Mouse (Mus musculus) layer of hippocampus, adult 9-11 months (tissue): ENCODE results near the gene C1rl.
"Not testable (repeated sequence)": the region's sequence is repeated elsewhere in the genome, so short reads cannot be mapped to it uniquely, and the experiment has no call there.

Experiments
- DNase-seq: peaks from one replicate; pipeline ENCODE4 v3.0.0; 2022

Gene C1rl

DNA sequence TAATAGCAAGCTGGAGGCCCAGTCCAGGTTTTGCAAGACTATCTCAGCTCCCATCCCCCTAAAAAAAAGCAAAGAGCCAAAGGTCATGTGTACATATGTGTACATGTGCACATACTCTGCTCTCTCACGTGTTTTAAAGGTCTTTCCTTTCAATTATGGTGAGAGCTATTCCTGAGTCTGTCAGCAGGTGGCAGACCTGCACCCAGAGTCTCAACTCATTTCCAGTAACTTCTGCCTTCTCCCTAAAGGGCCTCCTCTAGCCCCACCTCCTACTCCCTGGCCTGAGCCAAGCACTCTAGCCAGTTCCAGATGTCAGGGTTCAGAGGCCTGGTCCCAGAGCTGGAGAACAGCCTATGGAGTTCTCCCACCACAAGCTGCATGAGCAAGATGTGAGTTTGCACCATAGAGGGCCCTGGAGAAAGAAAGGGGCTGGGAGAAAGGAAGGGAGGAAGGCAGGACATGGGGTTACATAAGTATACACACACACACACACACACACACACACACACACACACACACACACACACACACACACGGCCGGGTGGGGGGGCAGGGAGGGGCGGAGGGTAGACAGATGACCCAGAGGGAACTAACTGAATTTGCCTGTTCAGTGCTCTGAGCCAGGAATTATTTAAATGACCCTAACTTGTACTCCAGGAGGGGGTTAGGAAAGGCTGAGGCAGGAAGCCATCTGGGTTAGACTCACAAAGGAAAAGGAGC is at the start of gene C1rl:
C1rl (plus strand) TSS at position 272 of the 720 bp plus-strand sequence.
- DNase-seq: peak; percentile 56

GRCm38 (mm10) chr6:124443338-124443737 is 49.6 kb upstream of the C1rl start:
- no peak for DNase-seq

DNA sequence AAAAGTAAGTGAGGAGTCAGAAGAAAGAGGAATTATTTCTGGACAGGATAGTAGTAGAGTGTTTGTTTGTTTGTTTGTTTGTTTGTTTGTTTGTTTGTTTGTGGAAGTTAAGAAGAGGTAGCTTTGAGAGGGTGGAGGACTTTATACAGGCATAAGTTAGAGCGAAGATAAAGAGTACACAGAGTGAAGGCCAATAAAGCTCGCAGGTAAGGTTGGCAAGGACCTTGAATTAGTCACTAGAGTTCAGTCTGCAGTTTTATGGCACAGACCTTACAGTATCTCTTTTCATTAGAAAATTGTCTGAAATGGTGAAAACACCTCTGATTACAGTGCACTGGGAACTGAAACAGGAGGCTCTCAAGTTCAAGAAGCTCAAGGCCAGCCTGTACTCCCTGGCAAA is 46.9 kb upstream of the C1rl start:
- no peak for DNase-seq

- DNase-seq: no peak
These were observed 46.5 kb upstream of the C1rl start for GRCm38 (mm10) chr6:124446459-124446858.

- DNase-seq: no peak
These were observed 45.6 kb upstream of the C1rl start for GRCm38 (mm10) chr6:124447356-124447755.

DNA sequence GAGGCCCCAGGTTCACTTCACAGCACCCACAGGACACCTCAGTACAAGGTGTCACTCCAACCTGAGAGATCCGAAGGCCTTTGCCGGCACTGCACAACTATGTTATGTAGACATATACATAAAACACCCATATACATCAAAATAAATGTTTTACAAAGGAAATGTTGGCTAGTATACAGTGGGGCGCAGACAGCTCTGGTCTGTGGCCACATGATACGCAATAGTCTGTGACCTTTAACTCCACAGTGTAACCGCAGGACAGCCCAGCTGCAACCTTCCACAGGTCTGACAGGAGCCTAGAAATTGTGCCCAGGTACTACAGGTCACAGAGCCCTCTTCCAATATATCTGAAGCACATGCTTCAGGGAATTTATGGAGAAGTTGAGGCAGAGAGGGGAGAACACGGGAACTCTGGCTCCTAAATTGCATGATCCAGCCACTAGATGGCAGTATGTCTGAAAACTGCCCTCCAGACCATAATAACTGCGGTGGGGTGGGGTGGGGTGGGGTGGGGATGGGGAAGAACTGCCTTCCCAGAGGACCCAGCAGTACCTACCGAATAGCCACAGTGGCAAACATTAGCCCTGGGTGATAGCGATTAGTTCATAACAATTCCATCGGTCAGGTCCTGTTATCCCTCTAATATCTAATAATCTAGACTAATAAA is 44.6 kb upstream of the C1rl start:
- DNase-seq: no peak

DNA sequence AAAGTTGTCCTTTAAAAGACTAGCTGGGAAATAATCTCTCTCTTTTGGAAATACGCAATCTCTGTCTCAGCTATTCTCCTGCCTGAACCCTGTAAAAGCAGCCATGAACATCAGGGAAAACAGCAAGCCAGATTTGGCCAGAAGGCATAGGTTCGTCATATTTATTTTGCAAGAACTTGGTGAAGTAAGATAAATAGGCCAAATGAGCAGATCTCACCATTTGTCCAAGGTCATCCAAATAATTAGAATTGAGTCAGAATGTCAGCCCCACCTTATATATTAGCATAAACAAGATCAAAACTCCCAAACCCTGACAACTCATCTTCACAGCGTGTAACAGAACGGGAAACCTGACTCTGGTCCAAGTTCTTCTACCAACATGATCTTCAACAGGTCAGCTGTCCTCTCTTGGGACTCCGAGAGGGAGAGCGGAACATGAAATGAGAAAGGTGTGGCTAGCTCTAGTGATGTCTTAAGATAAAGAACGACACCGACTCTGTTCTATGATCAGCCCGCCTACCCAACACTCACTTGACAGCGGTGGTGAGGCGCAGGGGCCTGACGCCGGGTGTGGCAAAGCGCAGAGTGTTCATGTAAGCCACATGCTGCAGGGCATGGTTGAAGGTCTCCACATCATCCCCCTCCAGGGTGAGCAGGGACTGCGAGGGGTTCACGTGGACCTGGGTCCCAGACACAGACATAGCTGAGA is 43.8 kb upstream of the C1rl start:
- no peak for DNase-seq

- no peak for DNase-seq
These were observed 43.1 kb upstream of the C1rl start for GRCm38 (mm10) chr6:124449668-124450383.

GRCm38 (mm10) chr6:124451995-124452394 is 40.9 kb upstream of the C1rl start:
- DNase-seq: no peak

- DNase-seq: no peak
These were observed 39.2 kb upstream of the C1rl start for GRCm38 (mm10) chr6:124453756-124454155.

DNA sequence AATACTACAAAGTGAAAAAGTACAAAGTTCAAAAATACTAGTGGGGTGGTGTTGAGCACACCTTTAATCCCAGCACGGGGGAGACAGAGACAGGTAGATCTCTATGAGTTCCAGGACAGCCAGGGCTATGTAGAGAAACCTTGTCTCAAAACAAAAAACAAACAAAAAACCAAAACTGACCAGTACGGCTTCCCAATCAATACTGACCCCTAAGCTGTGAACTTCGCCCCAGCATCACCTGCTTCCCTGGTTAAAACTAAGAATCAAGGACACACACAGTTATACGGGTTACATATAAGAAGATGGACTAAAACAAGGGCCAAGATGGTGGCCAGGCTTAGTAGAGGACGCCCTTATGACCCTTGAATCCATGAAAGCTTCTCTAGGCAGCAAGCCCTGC is 36.7 kb upstream of the C1rl start:
- no peak for DNase-seq

DNA sequence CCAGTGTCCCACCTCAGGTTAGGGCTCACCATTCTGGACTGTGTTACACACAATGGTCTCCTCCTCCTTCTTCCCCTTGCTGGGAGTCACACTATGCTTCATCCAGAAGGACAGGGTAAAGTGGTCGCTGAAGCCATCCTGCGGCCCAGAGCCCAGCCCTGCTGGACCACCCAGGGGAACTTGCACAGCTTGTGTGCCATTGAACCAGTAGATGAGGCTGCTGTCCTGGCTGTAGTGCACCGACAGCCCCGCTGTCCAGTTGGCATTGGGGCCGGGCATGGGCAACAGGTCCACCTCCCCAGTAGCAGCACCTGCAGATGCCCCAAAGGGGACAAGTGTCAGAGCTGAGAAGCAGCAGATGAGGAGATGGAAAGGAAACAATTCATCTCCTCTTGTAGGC is 35.1 kb upstream of the C1rl start:
- no peak for DNase-seq

GRCm38 (mm10) chr6:124458505-124458904 is 34.4 kb upstream of the C1rl start:
- DNase-seq: no peak

GRCm38 (mm10) chr6:124459388-124459787 is 33.5 kb upstream of the C1rl start:
- DNase-seq: no peak

GRCm38 (mm10) chr6:124463881-124464291 is 29.0 kb upstream of the C1rl start:
- no peak for DNase-seq

- peak; percentile 94 for DNase-seq
These were observed 28.3 kb upstream of the C1rl start, which contains the start of gene Clstn3 for GRCm38 (mm10) chr6:124464305-124465271. Gene Clstn3, minus strand, starts transcription at chr6:124464794.

- DNase-seq: no peak
These were observed 27.6 kb upstream of the C1rl start for GRCm38 (mm10) chr6:124465299-124465698.

DNA sequence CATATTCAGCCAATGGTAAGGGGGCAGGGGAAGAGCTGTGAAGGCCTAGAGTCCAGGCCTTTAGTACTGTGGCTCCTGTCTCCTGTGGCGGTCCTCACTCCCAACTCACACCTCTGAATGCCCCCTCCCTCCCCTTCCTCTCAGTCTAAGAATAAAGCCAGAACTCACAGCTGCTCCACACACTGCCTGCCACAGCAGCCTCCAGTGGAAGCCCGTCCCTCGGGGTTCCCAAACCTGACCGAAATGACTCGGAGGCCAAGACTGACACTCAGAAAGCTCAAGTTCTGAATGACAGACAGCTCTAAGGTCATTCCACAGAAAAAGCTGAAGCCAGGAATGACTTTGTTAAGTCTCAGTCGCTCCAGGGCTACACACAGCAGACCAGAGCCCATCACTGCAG is 27.2 kb upstream of the C1rl start:
- DNase-seq: no peak

GRCm38 (mm10) chr6:124471121-124471520 is 21.8 kb upstream of the C1rl start:
- DNase-seq: no peak

DNA sequence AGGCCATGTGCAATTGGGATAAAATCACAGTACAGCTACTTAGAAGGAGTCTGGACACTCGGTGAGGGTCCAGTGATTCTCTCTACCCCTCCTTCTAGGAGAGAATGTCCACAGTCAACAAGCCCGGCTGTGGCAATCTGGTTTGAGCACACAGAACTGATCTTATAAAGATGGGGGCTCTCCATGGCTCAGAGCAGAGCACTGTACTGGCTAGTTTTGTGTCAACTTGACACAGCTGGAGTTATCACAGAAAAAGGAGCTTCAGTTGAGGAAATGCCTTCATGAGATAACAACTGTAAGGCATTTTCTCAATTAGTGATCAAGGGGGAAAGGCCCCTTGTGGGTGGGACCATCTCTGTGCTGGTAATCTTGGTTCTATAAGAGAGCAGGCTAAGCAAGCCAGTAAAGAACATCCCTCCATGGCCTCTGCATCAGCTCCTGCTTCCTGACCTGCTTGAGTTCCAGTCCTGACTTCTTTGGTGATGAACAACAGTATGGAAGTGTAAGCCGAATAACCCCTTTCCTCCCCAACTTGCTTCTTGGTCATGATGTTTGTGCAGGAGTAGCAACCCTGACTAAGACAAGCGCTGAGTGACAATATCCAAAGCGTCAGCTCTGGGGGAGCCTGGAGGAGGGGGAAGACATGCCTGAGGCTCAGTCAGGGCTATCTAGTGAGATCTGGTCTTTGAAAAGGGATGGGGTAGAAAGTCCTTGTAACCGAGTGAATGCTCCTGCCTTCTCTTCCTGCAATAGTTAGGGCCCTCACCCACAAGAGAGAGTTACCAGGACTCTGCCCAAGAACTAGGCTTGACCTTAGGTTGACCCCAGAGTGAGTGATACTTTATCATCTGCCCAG is 20.9 kb upstream of the C1rl start:
- DNase-seq: not testable (repeated sequence)

DNA sequence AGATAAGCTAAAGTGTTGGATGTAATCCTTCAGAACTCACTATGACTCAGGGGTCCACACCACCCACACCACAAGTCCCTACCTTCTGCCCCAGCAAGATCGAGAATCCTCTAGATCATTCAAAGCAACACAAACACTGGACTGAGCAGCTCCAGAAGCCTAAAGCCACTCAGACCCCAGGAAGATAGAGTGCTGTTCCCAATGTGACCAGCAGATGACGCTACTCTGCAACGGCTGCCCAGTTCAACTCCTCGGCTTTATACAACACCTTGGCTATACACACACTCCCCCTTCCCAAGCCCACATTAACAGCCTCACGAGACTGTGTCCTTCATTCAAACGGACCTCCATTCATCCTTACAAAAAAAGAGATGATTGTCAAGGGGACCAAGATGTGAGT is 20.1 kb upstream of the C1rl start:
- no peak for DNase-seq
